Mouse (Mus musculus) liver, adult (tissue): ENCODE data around the gene Nfatc2ip.

Experiments used
- GATA4 ChIP-seq: IDR thresholded peaks from 2 replicates; pipeline ENCODE4 v1.6.1; 2014; ENCODE audit warnings: mild to moderate bottlenecking, low read length; ENCODE audit not compliant: insufficient replicate concordance

The Nfatc2ip gene

DNA sequence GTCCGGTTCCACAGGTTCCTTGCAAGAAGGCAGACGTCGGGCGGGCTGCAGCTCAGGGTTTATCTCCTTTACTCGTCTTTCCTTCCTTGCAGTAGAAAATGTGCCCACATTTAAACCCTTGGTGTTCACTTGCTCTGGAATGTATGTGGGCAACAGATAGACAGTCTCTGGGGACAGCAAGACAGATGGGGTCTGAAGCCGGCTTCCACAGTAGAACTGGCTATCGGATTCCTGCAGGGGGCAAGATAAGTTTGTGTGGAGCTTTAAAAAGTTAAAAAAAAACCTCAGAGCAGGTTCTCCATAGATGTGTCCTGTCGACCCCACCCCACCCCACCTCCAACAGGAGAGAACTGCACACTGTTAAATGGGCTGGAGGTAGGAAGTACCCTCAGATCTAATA lies 48.2 kb downstream of the Nfatc2ip start:
- TF ChIP-seq GATA4 = no peak

DNA sequence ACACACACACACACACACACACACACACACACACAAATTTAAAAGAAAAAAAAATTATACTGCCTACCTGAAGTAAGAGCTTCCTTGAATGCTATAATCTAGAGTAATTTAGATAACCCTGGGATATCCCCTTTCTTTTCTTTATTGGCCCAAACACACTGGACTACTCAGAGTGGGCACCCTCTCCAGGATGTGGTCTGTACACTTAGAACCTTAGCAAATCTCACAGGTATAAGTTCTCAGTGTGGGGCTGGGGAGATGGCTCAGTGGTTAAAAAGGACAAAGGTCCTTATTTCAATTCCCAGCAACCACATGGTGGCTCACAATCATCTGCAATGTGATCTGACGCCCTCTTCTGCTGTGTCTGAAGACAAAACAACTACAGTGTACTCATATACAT lies 49.4 kb downstream of the Nfatc2ip start:
- TF ChIP-seq GATA4 = no peak

DNA sequence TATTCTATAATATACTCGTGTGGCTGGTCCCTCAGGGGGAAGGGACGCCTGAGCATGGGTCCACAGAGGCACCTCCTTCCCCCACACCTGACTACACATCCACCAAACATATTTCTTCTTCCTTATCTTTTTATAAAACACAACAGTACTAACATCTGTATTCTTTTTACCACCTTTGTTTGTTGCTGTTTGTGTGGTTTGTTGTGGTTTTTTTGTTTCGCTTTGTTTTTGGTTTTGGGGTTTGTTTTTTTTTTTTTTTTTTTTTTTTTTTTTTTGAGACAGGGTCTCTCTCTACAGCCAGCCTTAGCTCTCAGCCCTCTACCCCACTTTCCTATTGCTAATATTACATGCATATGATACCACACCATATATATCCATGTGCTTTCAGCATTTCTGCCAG lies 50.6 kb downstream of the Nfatc2ip start:
- TF ChIP-seq GATA4 = no peak

DNA sequence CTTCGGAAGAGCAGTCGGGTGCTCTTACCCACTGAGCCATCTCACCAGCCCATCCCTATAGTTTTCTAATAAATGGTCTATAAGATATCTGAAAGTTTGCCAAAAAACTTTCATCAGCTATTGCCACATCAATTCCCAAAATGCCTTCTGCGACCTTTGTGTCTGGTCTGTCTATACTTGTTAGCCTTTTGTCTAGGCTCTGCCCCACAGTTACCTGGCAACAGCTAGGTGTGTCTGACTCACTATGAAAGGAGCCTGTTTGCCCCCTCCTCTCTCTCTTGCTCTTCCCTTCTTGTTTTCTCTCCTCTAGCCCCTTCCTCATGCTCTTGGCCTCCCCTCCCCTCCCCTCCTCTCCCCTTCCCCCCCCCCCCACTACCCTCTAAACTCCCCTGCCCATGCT lies 51.0 kb downstream of the Nfatc2ip start:
- TF ChIP-seq GATA4 = no peak

DNA sequence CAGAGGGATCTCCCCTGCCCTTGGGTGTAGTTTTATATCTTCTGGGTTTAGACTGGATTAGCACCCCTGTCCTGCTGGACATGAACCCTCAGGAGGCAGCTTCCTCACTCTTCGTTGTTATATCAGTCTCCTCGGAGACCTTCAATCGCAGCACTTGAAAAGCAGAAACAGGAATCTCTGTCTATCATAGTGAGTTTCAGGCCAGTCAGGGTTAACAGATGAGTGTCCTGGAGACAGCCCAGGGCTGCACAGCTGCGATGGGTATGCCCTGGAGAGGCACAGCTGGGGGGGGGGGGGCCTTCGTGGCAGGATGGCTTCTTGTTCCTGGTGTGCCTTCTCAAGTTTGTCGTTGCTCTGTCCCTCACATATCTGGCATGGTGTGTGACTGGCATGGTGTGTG lies 55.6 kb downstream of the Nfatc2ip start:
- no peak for TF ChIP-seq GATA4

- no peak for TF ChIP-seq GATA4
Measured at GRCm38 (mm10) chr7:126340206-126340618, 56.3 kb downstream of the Nfatc2ip start.

GRCm38 (mm10) chr7:126339521-126339971 lies 57.0 kb downstream of the Nfatc2ip start:
- no peak for TF ChIP-seq GATA4

GRCm38 (mm10) chr7:126338906-126339305 lies 57.6 kb downstream of the Nfatc2ip start:
- TF ChIP-seq GATA4 = no peak

DNA sequence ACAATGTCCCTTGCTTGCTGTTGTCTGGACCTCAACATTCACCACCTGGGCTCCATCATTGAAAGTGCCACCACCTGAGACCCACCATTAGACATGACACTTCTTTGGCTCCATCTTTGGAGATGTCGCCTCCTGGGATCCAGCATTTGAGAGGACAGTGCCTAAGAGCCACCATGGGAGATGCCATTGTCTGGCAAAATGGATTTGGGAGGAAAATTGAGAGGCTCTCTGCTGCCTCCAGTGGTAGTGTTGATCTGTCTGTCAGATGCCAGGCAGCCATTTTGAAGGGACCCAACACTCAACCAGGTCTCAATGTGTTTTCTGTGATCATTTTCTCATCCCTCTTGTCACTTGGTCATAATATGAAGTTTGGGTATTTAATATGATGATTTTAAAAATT lies 61.0 kb downstream of the Nfatc2ip start:
- no peak for TF ChIP-seq GATA4
